Mouse (Mus musculus) CH12F3 (cell line): ENCODE data around the gene Abcf2.

Source experiments
- in situ Hi-C: fragments of 300-500 bp; cut with MboI; formaldehyde crosslinking; loops from 2 replicates; pipeline ENCODE4 v1.14.3; 2020; ENCODE audit warnings: low sequenced_read_pairs

Gene Abcf2

DNA sequence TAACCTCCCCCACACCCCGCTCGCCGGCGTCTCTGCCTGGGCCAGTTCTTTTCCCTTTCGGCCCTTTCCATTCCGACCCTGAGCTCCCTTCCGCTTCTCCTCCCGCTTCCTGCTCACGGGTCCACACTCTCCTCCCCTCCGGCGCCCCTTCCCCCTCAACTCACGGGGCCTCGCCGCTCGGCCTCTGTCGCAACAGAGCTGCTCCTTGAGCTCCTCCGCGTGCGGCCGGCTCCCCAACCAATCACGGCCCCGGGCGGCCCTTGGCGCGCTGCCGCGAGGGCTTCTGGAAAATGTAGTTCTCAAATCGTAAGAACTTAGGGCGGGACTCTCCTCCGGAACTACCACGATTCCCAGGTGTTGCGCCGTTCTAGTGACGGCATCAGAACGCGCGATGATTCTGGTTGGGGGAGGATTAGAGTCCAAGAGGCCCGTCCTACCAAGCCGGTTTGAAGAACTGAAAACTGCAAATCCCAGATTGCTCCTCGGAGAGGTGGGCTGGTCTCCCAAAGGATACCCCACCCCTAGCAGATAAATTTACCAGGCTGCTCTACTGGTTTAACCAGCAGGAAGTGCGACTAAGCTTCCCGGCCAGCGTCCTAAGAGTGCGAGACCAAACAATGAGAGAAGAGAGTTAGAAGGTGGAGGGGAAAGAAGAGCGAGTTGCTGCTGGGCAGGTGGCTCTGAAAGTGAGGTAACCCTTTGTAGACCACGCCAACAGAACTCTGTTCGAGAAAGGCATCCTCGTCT, at the start of gene Abcf2:
Gene Abcf2 (minus strand): TSS at position 285 of the 747 bp plus-strand sequence.
- in situ Hi-C loops = no loop called here

- in situ Hi-C loops = no loop called here
Observed at GRCm38 (mm10) chr5:24624822-24625120, 47.5 kb upstream of the Abcf2 start.

- in situ Hi-C loops = no loop called here
Observed at GRCm38 (mm10) chr5:24623986-24624821, 46.9 kb upstream of the Abcf2 start, which contains the start of gene Smarcd3. Smarcd3 (minus strand) TSS chr5:24624411.

DNA sequence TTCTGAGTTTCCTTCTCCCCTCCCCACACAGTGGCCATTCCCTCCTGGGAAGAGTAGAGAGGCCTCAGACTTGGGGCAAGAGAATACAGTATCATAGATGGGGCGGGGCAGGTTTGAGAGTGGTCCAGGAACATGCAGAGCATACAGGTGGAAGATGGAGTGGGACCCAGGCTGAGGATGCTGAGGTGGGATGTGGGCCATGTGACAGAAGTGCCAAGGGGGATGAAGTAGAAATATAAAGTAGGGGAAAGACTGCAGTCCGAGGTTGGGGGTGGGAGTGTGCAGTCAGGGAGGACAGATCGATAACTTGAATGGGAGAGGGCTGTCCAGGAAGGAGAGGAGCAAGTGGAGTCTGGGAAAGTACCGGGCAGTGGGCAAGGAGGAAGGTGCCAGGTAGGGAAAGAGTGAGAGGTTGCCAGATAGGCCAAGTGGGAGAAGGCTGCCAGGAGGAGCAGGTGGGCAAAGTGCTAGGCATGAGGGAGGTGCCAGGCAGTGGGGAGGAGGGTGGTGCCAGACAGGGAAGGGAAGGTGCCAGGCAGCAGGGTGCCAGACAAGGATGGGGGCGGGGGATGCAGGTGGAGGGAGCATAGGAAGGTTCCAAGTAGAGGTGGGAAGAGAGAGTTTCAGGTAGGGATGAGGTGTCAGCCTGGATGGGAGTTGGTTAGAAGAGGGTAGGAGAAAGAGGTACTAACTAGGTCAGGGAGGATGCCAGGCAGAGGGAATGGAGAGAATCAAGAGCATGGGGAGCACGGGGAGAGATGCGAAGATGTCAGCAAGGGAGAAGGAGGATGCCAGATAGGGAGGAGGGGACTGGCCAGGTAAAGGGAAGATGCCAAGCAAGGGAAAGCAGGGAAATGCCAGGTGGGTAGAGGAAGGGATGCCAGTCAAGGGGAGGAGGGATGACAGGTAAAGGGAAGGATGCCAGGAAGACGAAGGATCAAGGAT, 46.0 kb upstream of the Abcf2 start:
- in situ Hi-C loops = no loop called here

- in situ Hi-C loops = no loop called here
Observed at GRCm38 (mm10) chr5:24622386-24623040, 45.2 kb upstream of the Abcf2 start.

DNA sequence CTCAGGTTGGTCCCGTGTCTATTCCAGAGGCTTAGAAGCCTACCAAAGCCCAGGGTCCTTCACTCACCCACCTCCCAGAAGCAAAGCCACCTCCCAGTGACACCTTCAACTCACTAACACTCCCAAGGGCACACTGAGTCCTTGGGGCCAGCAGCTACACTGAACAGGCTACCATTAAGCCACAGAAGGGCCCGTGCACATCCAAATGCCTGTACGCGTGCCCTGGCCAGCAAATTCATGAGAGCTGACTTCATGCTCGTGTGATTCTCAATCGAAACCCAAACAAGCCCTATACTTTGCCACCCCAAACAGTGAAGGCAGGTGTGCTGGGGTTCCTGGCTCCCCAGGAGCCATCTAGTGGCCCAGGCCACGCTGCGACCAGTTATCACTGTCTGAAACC, 43.4 kb upstream of the Abcf2 start:
- in situ Hi-C loops = no loop called here

- in situ Hi-C loops = no loop called here
Observed at GRCm38 (mm10) chr5:24620116-24620515, 42.8 kb upstream of the Abcf2 start.

DNA sequence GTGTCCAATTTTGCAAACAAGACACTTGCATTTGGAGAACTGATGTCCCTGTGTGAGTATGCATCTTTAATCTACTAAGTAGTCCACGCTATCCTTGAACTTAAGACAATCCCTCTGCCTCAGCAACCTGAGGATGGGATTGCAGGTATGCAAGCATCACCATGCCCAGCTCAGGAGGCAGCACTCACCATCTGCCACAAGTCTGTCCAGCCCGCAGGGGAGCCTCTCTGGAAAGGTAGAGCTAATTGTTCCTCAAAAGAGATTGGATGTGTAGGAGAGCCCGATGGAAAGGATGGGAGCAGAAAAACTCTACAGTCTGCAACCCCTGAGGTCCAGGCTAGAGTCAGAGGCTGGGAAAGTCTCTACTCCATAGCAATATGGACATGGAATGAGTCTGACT, 41.7 kb upstream of the Abcf2 start:
- in situ Hi-C loops = no loop called here

- in situ Hi-C loops = no loop called here
Observed at GRCm38 (mm10) chr5:24615097-24615496, 37.8 kb upstream of the Abcf2 start.

- in situ Hi-C loops = no loop called here
Observed at GRCm38 (mm10) chr5:24612302-24612649, 35.0 kb upstream of the Abcf2 start.

DNA sequence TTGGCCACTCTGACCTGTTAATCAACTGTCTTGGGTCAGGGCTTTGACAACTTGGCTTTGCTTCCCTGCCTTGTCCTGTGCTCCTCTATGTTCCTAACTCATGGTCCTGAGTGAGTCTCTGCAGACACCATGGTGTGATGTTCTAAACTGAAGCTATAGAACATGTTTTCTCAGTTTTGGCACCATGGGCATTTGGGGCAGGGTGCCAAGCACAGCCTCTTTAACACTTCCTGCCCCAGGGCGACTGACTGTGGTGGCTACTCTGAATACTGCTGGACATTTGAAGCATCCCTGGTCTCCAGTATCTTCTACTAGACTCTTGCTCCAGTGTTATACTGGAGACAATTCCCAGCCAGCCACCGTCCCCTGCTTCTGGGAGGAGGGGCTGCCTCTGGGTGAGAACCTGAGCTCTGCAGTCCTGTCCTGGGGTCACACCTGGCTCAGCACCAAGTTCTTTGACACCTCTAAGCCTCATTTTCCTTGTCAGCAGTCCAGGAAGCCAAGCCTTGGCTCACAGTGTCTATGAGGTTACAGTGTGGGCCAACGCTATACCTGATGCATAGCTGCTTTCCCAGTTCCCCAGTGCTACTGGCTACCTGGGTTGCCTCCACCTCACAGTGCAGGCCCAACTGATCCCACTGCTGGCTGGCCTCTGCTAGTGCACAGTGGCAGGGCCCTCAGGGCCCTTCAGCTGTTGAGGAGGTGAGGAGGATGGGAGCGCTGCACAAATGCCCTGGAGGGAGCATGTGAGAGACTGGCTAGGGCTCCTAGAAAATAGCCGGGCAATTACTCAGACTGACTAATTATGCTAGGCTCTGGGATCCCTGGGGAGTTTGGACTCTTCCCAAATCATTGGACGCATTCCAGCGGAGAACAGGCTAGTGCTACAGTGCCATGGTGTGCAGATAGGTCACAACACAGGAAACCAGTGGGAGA, 34.4 kb upstream of the Abcf2 start:
- in situ Hi-C loops = no loop called here

GRCm38 (mm10) chr5:24609388-24609787, 32.1 kb upstream of the Abcf2 start:
- in situ Hi-C loops = no loop called here

DNA sequence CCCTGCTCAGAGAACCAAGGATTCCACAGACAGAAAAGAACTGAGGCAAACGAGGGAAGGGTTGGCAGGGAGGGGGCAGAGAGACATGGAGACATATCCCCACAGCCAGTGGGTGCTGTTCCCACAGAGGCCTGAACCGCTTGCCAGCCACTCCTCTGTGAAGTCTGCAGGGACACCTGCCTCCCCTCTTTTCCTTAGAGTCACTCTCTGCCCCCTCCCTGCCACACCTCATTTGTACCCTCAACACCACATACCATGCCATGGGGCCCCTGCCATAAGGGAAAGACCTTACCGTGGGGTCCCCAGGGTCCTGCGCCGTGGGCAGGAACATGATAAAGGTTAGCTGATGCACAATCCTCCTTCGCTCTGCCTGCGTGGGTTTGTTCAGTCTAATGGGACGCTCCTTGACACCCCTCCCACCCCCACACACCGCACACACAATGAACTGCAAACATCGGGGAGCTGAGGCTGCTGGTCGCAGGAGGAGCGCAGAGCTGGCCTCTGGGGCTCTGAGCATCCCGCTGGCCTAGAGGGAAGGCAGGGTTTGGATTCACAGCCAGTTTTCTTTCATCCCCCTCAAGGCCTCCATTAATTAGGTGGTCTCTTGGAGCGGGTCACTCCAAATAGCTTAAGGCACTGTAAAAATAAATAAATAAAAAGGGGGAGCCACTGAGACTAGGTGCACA, 28.9 kb upstream of the Abcf2 start:
- in situ Hi-C loops = no loop called here

DNA sequence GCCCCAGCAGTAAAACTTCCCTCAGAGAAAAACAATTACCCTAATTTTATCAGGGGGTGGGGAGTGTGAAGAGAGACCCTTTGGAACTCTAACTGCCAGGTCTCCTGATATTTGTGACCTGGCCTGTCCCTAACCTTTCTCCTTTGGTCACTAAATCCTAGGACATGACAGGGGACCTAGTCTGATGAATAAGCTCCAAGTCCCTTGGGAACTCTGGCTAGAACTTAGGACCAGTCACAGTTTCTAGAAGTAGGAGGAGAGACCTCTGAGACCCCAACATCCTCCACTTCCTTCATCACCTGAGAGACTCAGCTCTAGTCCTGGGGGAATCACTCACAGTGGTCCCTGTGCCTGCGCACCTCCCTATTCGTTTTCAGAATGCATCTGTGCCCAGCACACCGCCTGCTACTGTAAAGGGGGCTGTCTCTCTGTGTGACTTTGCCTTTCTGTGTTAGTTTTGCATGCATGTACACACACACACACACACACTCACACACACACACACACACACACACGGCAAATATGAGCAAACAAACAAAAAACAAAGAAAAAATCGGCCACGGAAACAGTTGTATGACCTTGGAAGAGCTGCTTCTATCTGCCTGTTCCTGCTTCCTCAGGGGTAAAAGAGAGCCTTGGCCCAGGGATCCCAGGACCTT, 28.2 kb upstream of the Abcf2 start:
- in situ Hi-C loops = no loop called here

DNA sequence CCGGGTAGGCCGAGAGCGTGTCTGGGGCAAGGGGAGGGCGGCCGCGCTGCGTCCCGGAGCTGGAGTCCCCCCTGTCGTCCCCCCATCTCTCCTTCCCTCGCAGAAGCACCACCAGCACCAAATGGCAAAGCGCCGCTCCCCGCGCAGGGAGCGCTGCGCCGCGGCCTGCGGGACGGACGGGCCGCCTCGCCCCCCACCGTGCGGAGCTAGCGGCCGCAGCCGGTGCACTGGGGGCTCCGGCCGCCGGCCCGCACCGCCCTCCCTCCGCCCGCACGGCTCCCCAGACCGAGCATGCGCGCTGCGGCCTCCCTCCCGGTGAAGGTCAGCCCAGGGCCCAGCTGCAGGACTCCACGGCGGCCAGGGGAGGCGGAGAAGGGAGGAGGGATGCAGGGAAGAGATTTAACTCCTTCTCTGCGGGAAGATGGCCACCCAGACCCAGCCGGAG, 27.4 kb upstream of the Abcf2 start:
- in situ Hi-C loops = no loop called here

DNA sequence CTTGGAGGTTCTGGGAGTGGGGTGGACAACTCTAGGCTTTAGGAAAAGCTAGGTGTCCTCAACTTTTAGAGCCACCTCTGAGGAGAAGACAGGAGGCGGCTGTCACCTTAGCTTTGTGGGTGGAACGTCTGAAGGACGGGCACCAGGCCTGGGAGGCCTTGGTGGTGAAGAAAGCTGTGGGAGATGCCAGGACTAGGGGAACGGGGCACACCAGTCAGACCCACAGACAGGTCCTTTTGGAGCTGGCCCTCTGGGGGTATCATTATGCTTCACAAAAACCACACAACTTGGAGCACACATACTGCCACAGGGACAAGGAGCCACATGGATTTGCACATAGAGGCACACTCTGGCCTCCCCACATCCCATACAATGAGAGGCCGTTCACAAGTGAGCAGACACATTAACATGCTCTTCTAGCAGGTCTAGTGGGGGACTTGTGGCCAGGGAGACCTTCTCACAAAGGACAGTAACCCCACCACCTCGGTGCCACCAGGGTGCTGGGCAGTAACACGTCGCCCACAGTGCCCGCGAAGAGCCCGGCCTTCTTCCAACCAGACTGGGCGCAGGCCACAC, 26.9 kb upstream of the Abcf2 start:
- in situ Hi-C loops = no loop called here

GRCm38 (mm10) chr5:24603431-24604010, 26.3 kb upstream of the Abcf2 start:
- in situ Hi-C loops = no loop called here
